Mouse (Mus musculus): ENCODE measurements around the gene Tbc1d4.

DNA sequence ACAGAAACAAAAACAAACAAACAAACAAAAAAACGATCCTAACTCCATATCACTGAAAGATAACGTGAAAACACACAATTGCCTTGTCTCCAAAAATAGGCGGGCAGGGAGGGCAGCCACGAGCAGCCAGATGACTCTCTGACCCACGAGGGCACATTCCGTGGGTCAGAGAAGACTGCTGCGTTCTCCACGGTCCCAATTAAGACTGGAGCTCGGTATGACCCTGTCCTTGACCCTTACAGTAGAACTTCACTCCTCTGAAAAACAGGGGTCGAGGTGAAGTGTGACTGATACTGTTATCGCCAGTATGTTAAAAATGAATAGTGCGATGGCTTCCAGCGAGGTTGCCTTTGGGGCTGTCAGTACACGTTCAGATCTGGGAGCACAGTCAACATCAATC lies 90.7 kb downstream of the Tbc1d4 start:
- TF ChIP-seq POLR2A (IDR thresholded peaks at IDR 0.05; ENCODE audit: insufficient read length, low read depth) (no peak), MYOG (IDR thresholded peaks at IDR 0.05; ENCODE audit: control insufficient read depth in 1 of 3, insufficient read depth in 1 of 3, insufficient read length in 2 of 3, low read depth in 2 of 3) (peak in 1 of 3 experiments; percentile 52), MAX (IDR thresholded peaks at IDR 0.05; ENCODE audit: low read depth) (no peak), E2F4 (IDR thresholded peaks at IDR 0.05; ENCODE audit: insufficient read depth) (no peak), TCF12 (IDR thresholded peaks at IDR 0.05; ENCODE audit: insufficient read depth, poor library complexity, severe bottlenecking) (no peak), CEBPB (IDR thresholded peaks at IDR 0.05; ENCODE audit: insufficient read depth, poor library complexity, severe bottlenecking) (no peak), POLR2AphosphoS2 (IDR thresholded peaks at IDR 0.05; ENCODE audit: insufficient read length, low read depth) (no peak), USF1 (IDR thresholded peaks at IDR 0.05; ENCODE audit: low read depth) (no peak), MYOD1 (IDR thresholded peaks at IDR 0.05; ENCODE audit: control insufficient read depth in 1 of 3, insufficient read length in 2 of 3, low read depth in 2 of 3) (peak in 1 of 3 experiments; percentile 10), REST (IDR thresholded peaks at IDR 0.05; ENCODE audit: insufficient read depth, insufficient read length) (no peak), TCF3 (IDR thresholded peaks at IDR 0.05; ENCODE audit: insufficient read length, low read depth) (no peak), SRF (IDR thresholded peaks at IDR 0.05; ENCODE audit: control insufficient read depth, insufficient read length, low read depth) (no peak)

All from myocyte (in vitro differentiated cells).